In the genomic region with DNA sequence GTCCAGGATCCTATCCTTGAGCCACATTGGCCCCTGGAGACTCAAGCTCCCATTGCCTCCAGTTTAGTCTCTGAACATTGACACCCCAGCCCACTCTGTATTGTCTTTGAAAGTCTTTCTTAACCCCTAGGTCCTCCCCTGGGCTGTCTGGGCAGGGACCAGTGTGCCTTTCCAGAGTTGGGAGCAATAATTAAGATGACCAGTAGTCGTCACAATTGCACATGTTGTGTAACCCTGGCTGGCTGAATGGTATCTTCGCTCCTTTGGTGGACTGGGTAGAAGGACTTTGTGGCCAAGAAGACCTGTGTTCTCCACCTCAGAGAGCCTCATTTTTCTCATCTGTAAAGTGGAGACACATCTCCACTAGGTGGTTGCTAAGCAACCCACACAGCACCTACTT, we compare ENCODE assay signal across 19 mouse cellular contexts. TPM values are rescaled to one million over a fixed set of nuclear protein-coding genes. Genes with fewer than 3 reads are reported as not detected.
DNase-seq lines count a peak whose midpoint lies in the region; ATAC-seq and TF ChIP-seq lines count a peak whose summit lies in the region.
"Had no signal": no experiment of that assay in that cellular context is flagged by ENCODE, and none has a peak within 500 bp of the region (broad histone marks: within the 10 kb centered on the region; RNA-seq: fewer than 3 reads in every experiment).

No protein-coding gene starts in this region.

- H3K27ac ChIP-seq in intestine, postnatal 0 days (ENCODE audit: low read depth, low read length): no peak overlapping the region
- no peak overlapping the region for H3K27ac ChIP-seq in intestine, embryonic 16.5 days (ENCODE audit: low read length)
- no peak overlapping the region for H3K27ac ChIP-seq in midbrain, postnatal 0 days (ENCODE audit: low read depth, low read length)
- H3K27ac ChIP-seq in midbrain, embryonic 10.5 days (replicated peaks): no peak overlapping the region
- H3K27ac ChIP-seq: limb, embryonic 10.5 days; stomach, embryonic 15.5 days had no signal

- H3K4me2 ChIP-seq in intestine, postnatal 0 days (replicated peaks; ENCODE audit: low read depth): no peak overlapping the region
- H3K4me2 ChIP-seq in intestine, embryonic 16.5 days (ENCODE audit: low read depth, low read length): no peak overlapping the region
- no peak overlapping the region for H3K4me2 ChIP-seq in midbrain, postnatal 0 days (ENCODE audit: low read depth, low read length, poor library complexity, severe bottlenecking)
- H3K4me2 ChIP-seq: stomach, embryonic 15.5 days had no signal

- H3K4me3 ChIP-seq in intestine, postnatal 0 days (ENCODE audit: low read depth, low read length): no peak overlapping the region
- H3K4me3 ChIP-seq in intestine, embryonic 16.5 days (ENCODE audit: low read length): no peak overlapping the region
- H3K4me3 ChIP-seq in midbrain, postnatal 0 days (ENCODE audit: low read depth, low read length): no peak overlapping the region
- H3K4me3 ChIP-seq in midbrain, embryonic 10.5 days: no peak overlapping the region
- H3K4me3 ChIP-seq: limb, embryonic 10.5 days; stomach, embryonic 15.5 days had no signal

- no peak for ATAC-seq in intestine, postnatal 0 days
- ATAC-seq in intestine, embryonic 16.5 days: no peak
- ATAC-seq in midbrain, postnatal 0 days (ENCODE audit: low FRiP score): no peak
- ATAC-seq: midbrain, embryonic 16.5 days had no signal

- peak; percentile 60 for TF ChIP-seq CTCF in intestine, postnatal 0 days (IDR thresholded peaks at IDR 0.05; ENCODE audit: low read depth)
- TF ChIP-seq CTCF in midbrain, postnatal 0 days (IDR thresholded peaks at IDR 0.05): peak; percentile 44

- WGBS in intestine, postnatal 0 days: 47% methylated on average over 2 of the region's 2 CpGs
- WGBS in intestine, embryonic 16.5 days: 48% methylated on average over 2 of the region's 2 CpGs
- WGBS in midbrain, postnatal 0 days: 26% methylated on average over 2 of the region's 2 CpGs
- WGBS in midbrain, embryonic 10.5 days: 50% methylated on average over 2 of the region's 2 CpGs

- DNase-seq in adrenal gland, postnatal 10 days: peak; percentile 33
- DNase-seq in adrenal gland, postnatal 4 days (ENCODE audit: low spot score in 2 of 2): no peak
- peak; percentile 14 for DNase-seq in midbrain, postnatal 0 days (ENCODE audit: low spot score)
- DNase-seq in midbrain, embryonic 10.5 days (ENCODE audit: low spot score): no peak
- no peak for DNase-seq in spleen, adult 12 weeks (ENCODE audit: low spot score)
- no peak for DNase-seq in urinary bladder, adult 18-20 months (ENCODE audit: low spot score in 2 of 2)
- DNase-seq: B cell, adult 2 months; cerebellum, postnatal 36 days; heart, postnatal 4 days; kidney, adult 18-20 months; right cerebral cortex, postnatal 25 days had no signal

- peaks cover 49% of the 10 kb centered on the region for H3K27me3 ChIP-seq in intestine, postnatal 0 days (replicated peaks; ENCODE audit: control insufficient read depth, insufficient read depth, low read length)
- peaks cover 54% of the 10 kb centered on the region for H3K27me3 ChIP-seq in intestine, embryonic 16.5 days (replicated peaks; ENCODE audit: control insufficient read depth, insufficient read depth, low read length)
- peaks cover 49% of the 10 kb centered on the region for H3K27me3 ChIP-seq in midbrain, postnatal 0 days (ENCODE audit: insufficient read depth, low read length)
- peaks cover 78% of the 10 kb centered on the region for H3K27me3 ChIP-seq in midbrain, embryonic 10.5 days (ENCODE audit: low read depth, poor library complexity, severe bottlenecking)

- H3K9ac ChIP-seq in intestine, postnatal 0 days (ENCODE audit: low read depth, low read length): no peak overlapping the region
- no peak overlapping the region; the same call in 1 of the 2 replicates for H3K9ac ChIP-seq in intestine, embryonic 16.5 days (ENCODE audit: low read depth, low read length)
- H3K9ac ChIP-seq in midbrain, postnatal 0 days (replicated peaks; ENCODE audit: low read length, poor library complexity, severe bottlenecking): no peak overlapping the region
- H3K9ac ChIP-seq: stomach, embryonic 15.5 days had no signal

- H3K4me1 ChIP-seq in intestine, postnatal 0 days (replicated peaks; ENCODE audit: control insufficient read depth, insufficient read depth, low read length): no peaks in the 10 kb centered on the region
- no peaks in the 10 kb centered on the region for H3K4me1 ChIP-seq in intestine, embryonic 16.5 days (ENCODE audit: control insufficient read depth, insufficient read depth, low read length)
- H3K4me1 ChIP-seq in midbrain, postnatal 0 days (ENCODE audit: insufficient read depth, low read length): no peaks in the 10 kb centered on the region
- peaks cover 15% of the 10 kb centered on the region for H3K4me1 ChIP-seq in midbrain, embryonic 10.5 days

- H3K9me3 ChIP-seq in intestine, postnatal 0 days (ENCODE audit: control insufficient read depth): no peaks in the 10 kb centered on the region
- no peaks in the 10 kb centered on the region for H3K9me3 ChIP-seq in intestine, embryonic 16.5 days (ENCODE audit: control insufficient read depth, low read length)
- no peaks in the 10 kb centered on the region for H3K9me3 ChIP-seq in midbrain, postnatal 0 days (ENCODE audit: low read length)
- no peaks in the 10 kb centered on the region for H3K9me3 ChIP-seq in midbrain, embryonic 10.5 days (replicated peaks)
- H3K9me3 ChIP-seq: limb, embryonic 10.5 days; stomach, embryonic 15.5 days had no signal

- no peaks in the 10 kb centered on the region for H3K36me3 ChIP-seq in intestine, postnatal 0 days (ENCODE audit: control insufficient read depth, insufficient read depth)
- no peaks in the 10 kb centered on the region for H3K36me3 ChIP-seq in intestine, embryonic 16.5 days (ENCODE audit: control insufficient read depth, insufficient read depth, low read length)
- no peaks in the 10 kb centered on the region for H3K36me3 ChIP-seq in midbrain, postnatal 0 days (ENCODE audit: insufficient read depth, low read length)
- no peaks in the 10 kb centered on the region for H3K36me3 ChIP-seq in midbrain, embryonic 10.5 days
- H3K36me3 ChIP-seq: limb, embryonic 10.5 days; stomach, embryonic 15.5 days had no signal

RNA-seq across cellular contexts. Expression of a gene that starts 7.3 kb away (rescaled TPM):
- not detected for total RNA-seq in adrenal gland, postnatal 10 days (2021)
- not detected for total RNA-seq in adrenal gland, postnatal 4 days (2021)
- 0.05 TPM in 1 of 2 replicates, not detected in the other for polyA plus RNA-seq in intestine, postnatal 0 days (2015; fragmentation: Nextera tagmentation; extraction: Ambion mirVana)
- polyA plus RNA-seq in intestine, embryonic 16.5 days (2015; fragmentation: Nextera tagmentation; extraction: Ambion mirVana): 0.11 TPM in 1 of 2 replicates, not detected in the other
- total RNA-seq in midbrain, postnatal 0 days (2014; rRNA removed): 0.05 and 1.5 TPM in 2 replicates
- 0.15 and 0.22 TPM in 2 replicates for polyA plus RNA-seq in midbrain, postnatal 0 days (2015; fragmentation: Nextera tagmentation; extraction: Ambion mirVana)
- not detected in 2 replicates for polyA plus RNA-seq in midbrain, embryonic 10.5 days (2016; fragmentation: Nextera tagmentation; extraction: Ambion mirVana)
- total RNA-seq: heart, postnatal 4 days; neutrophil, adult 5-6 weeks had no signal
- polyA plus RNA-seq: gonadal fat pad, adult 2 months; limb, embryonic 10.5 days; lung, embryonic 16.5 days had no signal

RNA-seq across cellular contexts. Expression of a gene that starts 7.6 kb away (rescaled TPM):
- under 1 TPM; 0.39 to 1.00 TPM for total RNA-seq in adrenal gland, postnatal 10 days (2021)
- total RNA-seq in adrenal gland, postnatal 4 days (2021): under 1 TPM; 0.73 to 0.84 TPM
- 0.05 and 0.09 TPM in 2 replicates for polyA plus RNA-seq in intestine, postnatal 0 days (2015; fragmentation: Nextera tagmentation; extraction: Ambion mirVana)
- 0.06 and 0.11 TPM in 2 replicates for polyA plus RNA-seq in intestine, embryonic 16.5 days (2015; fragmentation: Nextera tagmentation; extraction: Ambion mirVana)
- total RNA-seq in midbrain, postnatal 0 days (2014; rRNA removed): 0.14 TPM in 1 of 2 replicates, not detected in the other
- 0.21 and 0.32 TPM in 2 replicates for polyA plus RNA-seq in midbrain, postnatal 0 days (2015; fragmentation: Nextera tagmentation; extraction: Ambion mirVana)
- not detected in 2 replicates for polyA plus RNA-seq in midbrain, embryonic 10.5 days (2016; fragmentation: Nextera tagmentation; extraction: Ambion mirVana)
- total RNA-seq: neutrophil, adult 5-6 weeks had no signal
- polyA plus RNA-seq: gonadal fat pad, adult 2 months; limb, embryonic 10.5 days; lung, embryonic 16.5 days had no signal

RNA-seq across cellular contexts. Expression of a gene that starts 16.8 kb away (rescaled TPM):
- total RNA-seq in adrenal gland, postnatal 10 days (2021): 10 to 100 TPM; 12.7 to 16.1 TPM
- total RNA-seq in adrenal gland, postnatal 4 days (2021): 10 to 100 TPM; 26.0 to 31.3 TPM
- 0.26 and 0.55 TPM in 2 replicates for polyA plus RNA-seq in intestine, postnatal 0 days (2015; fragmentation: Nextera tagmentation; extraction: Ambion mirVana)
- 1.2 and 1.5 TPM in 2 replicates for polyA plus RNA-seq in intestine, embryonic 16.5 days (2015; fragmentation: Nextera tagmentation; extraction: Ambion mirVana)
- 10.2 and 10.6 TPM in 2 replicates for total RNA-seq in midbrain, postnatal 0 days (2014; rRNA removed)
- 1.4 and 1.6 TPM in 2 replicates for polyA plus RNA-seq in midbrain, postnatal 0 days (2015; fragmentation: Nextera tagmentation; extraction: Ambion mirVana)
- polyA plus RNA-seq in midbrain, embryonic 10.5 days (2016; fragmentation: Nextera tagmentation; extraction: Ambion mirVana): 0.22 and 0.37 TPM in 2 replicates

RNA-seq across cellular contexts. Expression of a gene that starts 20.3 kb away (rescaled TPM):
- under 1 TPM in 1 of 2 experiments, not detected in 1; 0.12 TPM for total RNA-seq in adrenal gland, postnatal 10 days (2021)
- total RNA-seq in adrenal gland, postnatal 4 days (2021): under 1 TPM; 0.17 to 0.20 TPM
- 2.3 and 4.3 TPM in 2 replicates for polyA plus RNA-seq in intestine, postnatal 0 days (2015; fragmentation: Nextera tagmentation; extraction: Ambion mirVana)
- polyA plus RNA-seq in intestine, embryonic 16.5 days (2015; fragmentation: Nextera tagmentation; extraction: Ambion mirVana): 1.5 and 2.1 TPM in 2 replicates
- total RNA-seq in midbrain, postnatal 0 days (2014; rRNA removed): 2.1 and 3.7 TPM in 2 replicates
- polyA plus RNA-seq in midbrain, postnatal 0 days (2015; fragmentation: Nextera tagmentation; extraction: Ambion mirVana): 1.8 and 2.1 TPM in 2 replicates
- 0.37 and 0.42 TPM in 2 replicates for polyA plus RNA-seq in midbrain, embryonic 10.5 days (2016; fragmentation: Nextera tagmentation; extraction: Ambion mirVana)
- total RNA-seq: heart, postnatal 4 days; neutrophil, adult 5-6 weeks had no signal
- polyA plus RNA-seq: gonadal fat pad, adult 2 months; limb, embryonic 10.5 days; lung, embryonic 16.5 days had no signal

RNA-seq across cellular contexts. Expression of a gene that starts 37.4 kb away (rescaled TPM):
- total RNA-seq in adrenal gland, postnatal 10 days (2021): 100 to 1,000 TPM; 368 to 383 TPM
- 100 to 1,000 TPM; 608 to 629 TPM for total RNA-seq in adrenal gland, postnatal 4 days (2021)
- 8.0 and 8.2 TPM in 2 replicates for polyA plus RNA-seq in intestine, postnatal 0 days (2015; fragmentation: Nextera tagmentation; extraction: Ambion mirVana)
- 21.7 and 22.9 TPM in 2 replicates for polyA plus RNA-seq in intestine, embryonic 16.5 days (2015; fragmentation: Nextera tagmentation; extraction: Ambion mirVana)
- total RNA-seq in midbrain, postnatal 0 days (2014; rRNA removed): 17.7 and 18.8 TPM in 2 replicates
- polyA plus RNA-seq in midbrain, postnatal 0 days (2015; fragmentation: Nextera tagmentation; extraction: Ambion mirVana): 14.8 and 16.7 TPM in 2 replicates
- 16.7 and 19.8 TPM in 2 replicates for polyA plus RNA-seq in midbrain, embryonic 10.5 days (2016; fragmentation: Nextera tagmentation; extraction: Ambion mirVana)

Comparison
In these comparisons a context has a peak if more than half of its experiments do, and no peak if none do; other contexts are left out.
1. DNase-seq: peak in adrenal gland, postnatal 10 days (single experiment) and midbrain, postnatal 0 days (single experiment); none in adrenal gland, postnatal 4 days (0 of 2), midbrain, embryonic 10.5 days (single experiment), spleen, adult 12 weeks (single experiment) and urinary bladder, adult 18-20 months (0 of 2).